Mouse (Mus musculus) MEL (cell line): ENCODE results near the gene Vps13c.

ENCODE experiments used
- CHD2 ChIP-seq: IDR thresholded peaks from 2 replicates; pipeline ENCODE4 v1.6.1; 2011; ENCODE audit warnings: low read length, improper control_type of control experiment
- CTCF ChIP-seq, 3 experiments: IDR thresholded peaks in 2 of 3; conservative IDR thresholded peaks in 1 of 3; 2 replicates each; pipeline ENCODE4 v1.5.1; 2011 to 2012; ENCODE audit warnings: low read length in 3 of 3, low read depth in 2 of 3, mild to moderate bottlenecking in 2 of 3, improper control_type of control experiment in 1 of 3, inconsistent platforms in 1 of 3, mixed read lengths in 1 of 3, moderate library complexity in 1 of 3; ENCODE audit not compliant: control insufficient read depth in 1 of 3, insufficient read depth in 1 of 3, poor library complexity in 1 of 3, severe bottlenecking in 1 of 3
- HCFC1 ChIP-seq: IDR thresholded peaks from 2 replicates; pipeline ENCODE4 v1.6.1; 2012; ENCODE audit warnings: low read depth, mild to moderate bottlenecking, inconsistent platforms, low read length, improper control_type of control experiment, moderate library complexity
- KAT2A ChIP-seq: conservative IDR thresholded peaks from 2 replicates; pipeline ENCODE4 v1.6.1; 2012; ENCODE audit warnings: low read depth, low read length, improper control_type of control experiment, inconsistent platforms
- MAZ ChIP-seq: IDR thresholded peaks from 2 replicates; pipeline ENCODE4 v1.6.1; 2012; ENCODE audit warnings: low read depth, mild to moderate bottlenecking, inconsistent platforms, low read length, improper control_type of control experiment
- MEF2A ChIP-seq: IDR thresholded peaks from 2 replicates; pipeline ENCODE4 v1.6.1; 2014; ENCODE audit warnings: low read depth, mild to moderate bottlenecking, inconsistent platforms, low read length, improper control_type of control experiment; ENCODE audit not compliant: poor library complexity, insufficient replicate concordance, severe bottlenecking; ENCODE audit errors: extremely low read depth
- MXI1 ChIP-seq: IDR thresholded peaks from 2 replicates; pipeline ENCODE4 v1.6.1; 2011; ENCODE audit warnings: mild to moderate bottlenecking, low read depth, low read length, improper control_type of control experiment
- MYC ChIP-seq: IDR thresholded peaks from 2 replicates; pipeline ENCODE4 v1.6.1; 2011; ENCODE audit warnings: low read depth, mild to moderate bottlenecking, low read length, improper control_type of control experiment, moderate library complexity
- NRF1 ChIP-seq: IDR thresholded peaks from 2 replicates; pipeline ENCODE4 v1.6.1; 2014; ENCODE audit warnings: low read depth, mild to moderate bottlenecking, inconsistent platforms, low read length, improper control_type of control experiment, moderate library complexity; ENCODE audit not compliant: poor library complexity, insufficient read depth, severe bottlenecking
- POLR2A ChIP-seq, 2 experiments: IDR thresholded peaks; 2 replicates each; pipeline ENCODE4 v1.6.1; 2011 to 2012; ENCODE audit warnings: low read length in 2 of 2, mild to moderate bottlenecking in 2 of 2, control low read depth in 1 of 2, improper control_type of control experiment in 1 of 2, low read depth in 1 of 2, moderate library complexity in 1 of 2; ENCODE audit not compliant: control insufficient read depth in 1 of 2, insufficient read depth in 1 of 2, poor library complexity in 1 of 2
- POLR2AphosphoS2 ChIP-seq: IDR thresholded peaks from 2 replicates; pipeline ENCODE4 v1.6.1; 2011; ENCODE audit warnings: low read length, improper control_type of control experiment
- ZKSCAN1 ChIP-seq: IDR thresholded peaks from 2 replicates; pipeline ENCODE4 v1.6.1; 2012; ENCODE audit warnings: low read depth, mild to moderate bottlenecking, inconsistent platforms, low read length, improper control_type of control experiment, moderate library complexity
- ZMIZ1 ChIP-seq: IDR thresholded peaks from 2 replicates; pipeline ENCODE4 v1.6.1; 2012; ENCODE audit warnings: low read depth, mild to moderate bottlenecking, inconsistent platforms, low read length, improper control_type of control experiment, moderate library complexity

- no peak for TF ChIP-seq POLR2A (IDR thresholded peaks at IDR 0.05; ENCODE audit: control insufficient read depth in 1 of 2, insufficient read depth in 1 of 2, low read depth in 1 of 2, low read length in 2 of 2, poor library complexity in 1 of 2)
- no peak for TF ChIP-seq CTCF (IDR thresholded peaks at IDR 0.05 in 2 of 3, conservative IDR thresholded peaks at IDR 0.05 in 1 of 3; ENCODE audit: control insufficient read depth in 1 of 3, insufficient read depth in 1 of 3, low read depth in 2 of 3, low read length in 3 of 3, poor library complexity in 1 of 3, severe bottlenecking in 1 of 3)
- no peak for TF ChIP-seq MAZ
- TF ChIP-seq ZMIZ1, result no peak
- TF ChIP-seq NRF1, result no peak
- TF ChIP-seq MYC, result no peak
- no peak for TF ChIP-seq HCFC1
- no peak for TF ChIP-seq POLR2AphosphoS2
- TF ChIP-seq CHD2, result no peak
- TF ChIP-seq ZKSCAN1, result no peak
- TF ChIP-seq KAT2A, result no peak
- no peak for TF ChIP-seq MEF2A
- no peak for TF ChIP-seq MXI1
Measured at GRCm38 (mm10) chr9:67834535-67834934, 5.7 kb upstream of the Vps13c start.
